Mouse (Mus musculus) liver, adult (tissue): ENCODE measurements around the gene Ddx11.

Experiments
- GATA4 ChIP-seq: IDR thresholded peaks from 2 replicates; pipeline ENCODE4 v1.6.1; 2014; ENCODE audit warnings: mild to moderate bottlenecking, low read length; ENCODE audit not compliant: insufficient replicate concordance

Gene Ddx11

DNA sequence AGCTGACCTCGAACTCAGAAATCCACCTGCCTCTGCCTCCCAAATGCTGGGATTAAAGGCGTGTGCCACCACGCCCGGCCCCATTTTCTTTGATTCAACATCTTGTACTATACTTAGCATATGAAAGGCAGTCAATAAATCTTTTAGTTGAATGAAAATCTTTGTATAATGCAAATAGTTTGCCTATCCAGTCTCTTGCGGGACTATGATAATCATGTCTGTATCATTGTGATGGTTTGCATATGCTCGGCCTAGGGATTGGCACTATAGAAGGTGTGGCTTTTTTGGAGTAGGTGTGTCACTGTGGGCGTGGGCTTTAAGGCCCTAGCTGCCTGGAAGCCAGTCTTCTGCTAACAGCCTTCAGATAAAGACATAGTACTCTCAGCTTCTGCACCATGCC lies 19.2 kb upstream of the Ddx11 start:
- no peak for TF ChIP-seq GATA4

DNA sequence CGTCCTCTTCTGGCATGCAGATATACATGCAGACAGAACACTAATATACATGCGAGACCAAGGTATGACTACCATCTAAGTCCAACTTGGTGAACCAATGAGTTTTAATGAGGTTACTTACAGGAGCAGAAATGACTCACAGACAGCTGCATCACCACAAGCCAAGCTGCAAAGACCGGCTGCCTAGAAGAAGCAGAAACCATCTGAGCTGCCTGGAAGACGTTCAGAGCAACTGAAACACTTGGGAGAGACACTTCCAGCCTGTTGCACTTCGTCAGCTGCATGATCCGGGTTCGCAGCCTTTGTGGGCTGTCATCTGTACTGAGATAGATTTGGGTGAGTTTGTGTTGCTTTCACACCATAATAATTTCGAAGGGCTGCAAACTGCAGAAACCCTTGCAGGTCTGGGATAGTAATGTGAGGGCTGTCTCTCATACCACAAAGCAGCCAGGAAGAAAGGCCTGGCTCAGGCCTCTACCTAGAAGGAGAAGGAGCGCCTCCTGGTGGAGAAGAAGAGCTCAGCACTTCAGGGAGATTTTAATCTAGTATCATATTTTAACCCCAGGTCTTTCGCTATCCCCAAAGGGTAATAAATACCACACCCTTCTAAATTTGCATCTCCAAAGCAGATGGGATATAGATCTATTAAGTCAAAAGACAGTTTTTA lies 16.6 kb upstream of the Ddx11 start:
- TF ChIP-seq GATA4 = no peak

DNA sequence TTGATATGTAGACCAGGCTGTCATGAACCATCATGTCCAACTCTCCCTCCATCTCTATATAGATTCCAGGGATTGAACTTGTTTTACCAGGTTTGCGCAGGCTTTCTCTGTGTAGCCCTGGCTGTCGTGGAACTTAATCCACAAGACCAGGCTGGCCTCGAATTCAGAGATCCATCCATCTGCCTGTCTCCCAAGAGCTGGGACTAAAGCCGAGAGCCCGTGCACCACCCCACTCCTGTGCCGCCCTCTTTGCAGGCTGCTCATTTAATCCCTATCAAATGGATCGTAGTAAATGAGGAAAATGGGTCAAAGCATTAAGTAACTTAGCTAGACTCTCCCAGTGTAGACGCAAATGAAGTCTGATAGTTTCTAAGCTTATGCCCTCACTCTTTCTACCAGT lies 15.9 kb upstream of the Ddx11 start:
- TF ChIP-seq GATA4 = no peak

DNA sequence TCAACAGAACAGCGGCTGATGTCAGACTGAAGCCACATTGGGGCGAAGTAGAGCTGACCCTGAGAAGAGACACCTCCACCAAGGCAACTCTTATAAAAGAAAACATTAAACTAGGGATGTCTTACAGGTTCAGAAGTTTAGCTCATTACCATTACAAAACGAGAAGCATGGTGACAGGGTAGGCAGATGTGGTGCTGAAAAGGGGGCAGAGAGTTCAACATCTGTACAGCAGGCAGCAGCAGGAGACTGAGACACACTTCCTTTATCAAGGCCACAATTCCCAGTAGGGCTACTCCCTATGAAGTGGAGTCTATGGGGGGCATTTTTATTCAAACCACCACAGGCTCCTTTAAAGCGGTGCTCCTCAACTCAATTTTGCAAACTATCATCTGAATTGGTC lies 15.1 kb upstream of the Ddx11 start:
- TF ChIP-seq GATA4 = no peak

DNA sequence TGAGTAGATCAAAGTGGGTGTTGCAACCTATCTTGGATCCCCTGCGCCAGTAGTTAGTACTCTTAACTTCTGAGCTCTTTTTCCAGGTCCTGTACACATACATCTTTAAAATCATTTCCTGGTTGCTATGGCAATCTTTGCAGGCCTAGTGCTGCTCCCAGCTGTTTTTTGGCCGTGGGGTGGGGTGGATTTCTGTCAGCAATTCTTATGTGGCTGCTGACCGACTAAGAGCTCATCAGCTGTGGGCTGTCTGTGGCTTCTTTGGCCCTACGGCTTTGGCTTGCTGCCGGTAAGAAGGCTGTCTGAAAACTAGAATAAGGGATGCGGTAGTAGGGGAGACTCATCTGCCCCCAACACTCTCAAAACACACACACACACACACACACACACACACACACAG lies 12.6 kb upstream of the Ddx11 start:
- TF ChIP-seq GATA4 = no peak

GRCm38 (mm10) chr17:66111402-66111959 lies 11.8 kb upstream of the Ddx11 start, which contains the start of gene Washc1:
TSS of gene Washc1 (plus strand) at chr17:66111545.
- 0 out of 2 replicates have a peak, but pooled peaks have one; percentile 34 for TF ChIP-seq GATA4

GRCm38 (mm10) chr17:66112166-66112565 lies 11.2 kb upstream of the Ddx11 start:
- TF ChIP-seq GATA4 = no peak

DNA sequence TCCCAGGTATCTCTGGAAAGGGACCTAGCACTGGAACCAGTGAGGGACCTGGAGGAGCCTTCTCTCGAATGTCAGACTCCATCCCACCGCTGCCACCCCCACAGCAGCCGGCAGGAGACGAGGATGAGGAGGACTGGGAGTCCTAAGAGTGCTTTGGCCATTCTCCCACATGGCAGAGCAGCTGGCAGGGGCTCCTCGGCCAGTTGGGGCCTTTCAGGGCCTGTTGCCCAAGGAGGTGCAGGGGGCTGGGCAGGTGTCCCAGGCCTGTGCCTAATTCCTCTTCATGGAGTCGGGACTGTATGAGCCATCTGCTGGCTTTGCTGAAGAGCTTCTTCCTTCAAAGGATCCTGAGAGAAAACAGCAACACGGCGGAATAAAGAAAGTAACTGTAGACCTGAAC lies 4.3 kb upstream of the Ddx11 start:
- TF ChIP-seq GATA4 = no peak

- TF ChIP-seq GATA4 = no peak
Observed at GRCm38 (mm10) chr17:66120701-66121100, 2.6 kb upstream of the Ddx11 start.

GRCm38 (mm10) chr17:66123816-66124610 lies 693 bp downstream of the Ddx11 start:
- no peak for TF ChIP-seq GATA4

- no peak for TF ChIP-seq GATA4
Observed at GRCm38 (mm10) chr17:66125211-66125610, 1.9 kb downstream of the Ddx11 start.

DNA sequence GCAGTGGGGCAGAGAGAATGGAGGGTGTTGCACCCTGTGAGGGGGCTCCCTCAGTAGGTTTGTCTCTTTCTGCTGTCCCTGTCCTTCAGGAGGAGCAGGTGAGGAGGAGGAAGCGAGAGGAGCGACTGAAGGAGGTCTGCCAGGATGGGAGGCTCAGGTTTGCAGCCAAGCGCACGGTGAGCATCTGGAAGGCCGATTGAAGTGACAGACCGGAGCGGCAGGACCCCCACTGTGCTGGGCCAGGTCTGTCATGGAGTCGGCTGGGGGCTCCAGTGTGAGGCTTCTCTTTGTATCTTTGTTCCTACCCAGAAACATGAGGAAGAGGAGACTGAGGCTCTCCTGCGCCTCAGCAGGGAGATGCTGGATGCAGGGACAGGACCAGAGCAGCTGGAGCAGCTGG lies 7.1 kb downstream of the Ddx11 start:
- TF ChIP-seq GATA4 = no peak

- no peak for TF ChIP-seq GATA4
Observed at GRCm38 (mm10) chr17:66131212-66131611, 7.9 kb downstream of the Ddx11 start.

- TF ChIP-seq GATA4 = no peak
Observed at GRCm38 (mm10) chr17:66154876-66155275, 31.6 kb downstream of the Ddx11 start.

- TF ChIP-seq GATA4 = no peak
Observed at GRCm38 (mm10) chr17:66158271-66158670, 35.0 kb downstream of the Ddx11 start.

DNA sequence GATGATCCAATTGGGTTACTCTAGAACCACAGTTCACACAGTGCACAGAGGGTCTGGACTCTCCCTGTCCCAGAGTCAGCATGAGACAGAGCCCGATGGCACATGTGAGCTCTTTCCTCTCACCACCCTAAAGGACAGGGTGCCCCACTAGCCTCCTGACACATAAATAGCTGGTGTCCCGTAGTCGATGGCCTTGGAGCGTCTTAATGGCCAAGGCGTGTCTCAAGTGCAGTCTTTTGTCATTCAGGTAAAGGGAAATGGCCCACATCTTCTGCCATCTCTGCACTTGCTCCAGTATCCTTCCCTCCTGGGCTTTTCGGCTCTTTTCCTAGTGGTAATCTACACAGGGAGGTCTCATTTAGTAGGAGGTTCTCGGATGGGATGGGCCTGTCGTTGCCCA lies 67.3 kb downstream of the Ddx11 start:
- no peak for TF ChIP-seq GATA4

GRCm38 (mm10) chr17:66197041-66197440 lies 73.7 kb downstream of the Ddx11 start:
- TF ChIP-seq GATA4 = no peak
